Mouse (Mus musculus): ENCODE data around the gene P2rx7.
A peak's percentile ranks its signal among the peaks of the same experiment; 100 is the strongest.

P2rx7 gene

DNA sequence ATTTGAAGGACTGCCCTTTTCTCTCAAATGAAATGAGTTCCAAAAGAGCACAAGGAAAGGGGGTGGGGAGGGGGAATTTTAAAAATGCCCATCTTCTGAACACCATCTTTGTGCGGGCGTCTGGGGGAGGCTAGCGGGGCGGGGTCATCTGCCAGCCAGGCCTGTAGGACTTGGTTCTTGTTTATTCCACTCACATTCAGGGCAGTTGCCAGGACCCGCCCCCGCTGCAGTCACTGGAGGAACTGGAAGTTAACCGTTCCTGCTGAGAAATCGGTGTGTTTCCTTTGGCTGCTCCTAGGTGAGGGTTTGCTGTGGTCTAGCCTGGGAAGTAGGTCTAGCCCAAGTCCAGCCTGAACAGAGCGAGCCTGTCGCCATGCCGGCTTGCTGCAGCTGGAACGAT lies at the start of gene P2rx7:
TSS of gene P2rx7 (plus strand) at position 211 of the 400 bp plus-strand sequence.
- peak; percentile 68 for DNase-seq (ENCODE audit: low read depth, low spot score)

DNA sequence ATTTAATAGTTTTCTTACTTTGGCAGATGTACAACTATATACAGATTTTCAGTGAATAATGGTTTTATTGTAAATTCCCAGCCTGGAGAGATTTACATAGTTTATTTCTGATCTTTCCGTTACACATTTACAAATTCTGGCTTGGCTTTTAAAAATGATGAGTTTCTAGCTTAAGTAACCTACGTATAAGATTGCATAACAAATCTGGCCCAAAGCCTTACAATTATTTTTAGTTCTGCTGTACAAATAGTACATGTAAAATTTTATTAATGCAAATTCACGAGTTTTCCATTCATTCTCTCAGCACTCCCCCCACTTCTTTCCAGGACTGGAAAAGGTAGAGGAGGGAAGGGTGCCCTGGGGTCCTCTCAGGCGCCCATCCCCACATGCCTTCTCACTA lies 48.2 kb upstream of the P2rx7 start:
- DNase-seq (ENCODE audit: low read depth, low spot score) = no peak

DNA sequence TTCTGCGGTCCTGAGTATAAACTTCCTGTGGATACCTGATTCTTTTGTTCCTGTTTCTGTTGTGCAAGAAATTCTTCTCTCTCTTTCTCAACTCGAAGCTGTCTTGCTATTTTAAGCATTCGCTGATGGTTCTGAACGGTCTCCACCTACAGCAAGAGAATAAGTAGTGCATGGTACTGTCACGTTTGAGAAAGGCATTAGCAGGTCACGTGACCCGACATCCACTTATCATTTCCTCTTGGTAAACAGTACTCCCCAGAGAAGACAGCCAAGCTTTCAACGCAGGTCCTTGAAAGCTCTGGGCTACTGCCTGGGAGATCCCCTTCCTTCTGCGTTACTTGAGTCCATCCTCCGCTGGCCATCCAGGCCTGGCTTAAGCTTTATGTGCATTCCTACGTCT lies 41.5 kb upstream of the P2rx7 start:
- no peak for DNase-seq (ENCODE audit: low read depth, low spot score)

DNA sequence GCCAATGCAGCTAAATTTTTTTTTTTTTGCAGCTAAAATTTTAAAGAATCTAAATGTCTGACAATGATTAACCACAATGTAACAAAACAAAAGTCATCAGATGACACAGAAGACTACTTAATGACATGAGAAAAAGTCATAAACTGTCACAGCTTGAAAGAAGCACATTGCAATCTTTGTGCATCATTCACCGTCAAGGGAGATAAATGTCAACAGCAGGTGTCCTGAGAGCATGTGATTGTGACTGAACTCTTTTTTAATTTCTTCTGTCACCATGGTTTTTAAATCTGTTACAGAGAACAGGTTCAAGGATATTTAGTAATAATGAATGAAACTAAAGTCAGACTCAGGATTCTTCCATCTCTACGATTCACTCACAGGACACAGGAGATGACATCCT lies 38.8 kb upstream of the P2rx7 start:
- no peak for DNase-seq (ENCODE audit: low read depth, low spot score)

DNA sequence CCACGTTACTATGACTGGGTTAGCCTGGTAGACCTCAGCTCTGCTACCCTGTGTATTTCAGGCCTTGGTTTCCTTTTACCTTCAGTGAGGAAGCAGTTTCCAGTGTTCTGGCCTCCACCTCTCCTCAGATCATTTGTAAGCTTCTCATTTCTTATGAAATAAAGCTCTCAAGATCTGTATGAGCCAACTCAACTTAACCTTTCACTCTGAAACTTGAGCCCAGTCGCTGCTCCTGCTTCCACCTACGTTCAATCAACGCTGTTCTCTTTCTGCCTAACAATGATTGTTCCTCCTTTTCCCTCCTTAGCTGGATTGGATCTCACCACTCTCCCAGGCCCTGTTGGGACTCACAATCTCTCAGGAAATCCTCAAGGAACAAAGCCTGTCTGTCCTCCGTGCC lies 32.1 kb upstream of the P2rx7 start:
- DNase-seq (ENCODE audit: low read depth, low spot score) = no peak

DNA sequence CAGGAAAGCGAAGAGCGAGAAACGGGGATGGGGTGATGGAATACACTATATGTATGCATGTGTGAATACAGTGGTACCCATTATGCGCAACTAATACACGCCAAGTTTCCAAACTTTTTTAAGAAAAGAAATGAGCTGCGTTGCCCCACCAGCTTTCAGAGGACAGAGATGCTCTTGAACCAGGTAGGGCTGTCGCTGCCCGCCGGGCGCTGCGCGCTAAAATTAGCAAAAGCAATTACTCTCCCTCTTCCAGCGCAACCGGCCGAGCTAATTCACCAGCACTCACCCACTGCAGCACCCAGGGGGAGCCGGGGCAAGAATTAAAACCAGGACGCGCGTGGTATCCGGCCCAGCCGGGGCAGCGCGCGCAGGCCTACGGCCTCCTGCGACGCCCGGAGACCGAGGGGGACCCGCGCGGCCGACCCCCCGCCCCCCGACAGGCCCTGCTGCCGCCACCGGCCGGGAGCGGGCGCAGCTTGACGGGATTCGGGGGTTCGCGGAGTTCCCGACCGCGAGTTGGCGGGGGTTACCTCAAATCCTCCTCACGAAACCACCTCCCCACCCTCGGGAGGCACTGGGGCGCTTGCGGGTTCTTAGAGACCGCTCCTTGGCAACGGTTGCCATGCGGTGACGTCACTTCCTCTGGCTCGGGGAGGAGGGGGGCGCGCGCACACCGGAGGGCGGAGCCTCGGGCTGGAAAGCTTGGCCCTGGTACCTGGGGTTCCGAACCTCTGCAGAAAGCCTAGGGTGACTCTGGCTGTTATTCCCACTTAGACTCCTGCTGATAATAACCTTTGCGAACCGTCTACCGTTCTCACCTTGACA lies 29.6 kb upstream of the P2rx7 start, which contains the start of gene Ift81:
TSS of gene Ift81 (minus strand) at position 611 of the 825 bp plus-strand sequence.
- peak; percentile 96 for DNase-seq (ENCODE audit: low read depth, low spot score)

DNA sequence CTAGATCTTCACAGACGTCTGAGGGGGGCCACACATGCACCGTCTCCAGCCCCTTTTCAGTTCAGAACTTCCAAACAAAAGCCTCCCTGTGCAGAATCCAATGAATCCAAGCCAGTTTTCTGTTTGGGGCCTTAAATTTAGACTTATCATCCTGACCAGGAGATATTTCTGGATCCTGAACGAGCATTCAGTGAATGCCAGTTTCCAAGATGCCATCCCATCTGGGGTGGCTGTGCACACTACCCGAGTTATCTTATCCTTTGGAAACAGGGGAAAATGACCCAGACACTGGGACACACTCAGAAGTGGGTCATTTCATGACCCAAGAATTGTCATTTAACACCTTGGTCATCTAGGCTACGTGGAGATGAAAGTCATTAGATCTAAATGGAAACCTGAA lies 26.0 kb upstream of the P2rx7 start:
- DNase-seq (ENCODE audit: low read depth, low spot score) = no peak

DNA sequence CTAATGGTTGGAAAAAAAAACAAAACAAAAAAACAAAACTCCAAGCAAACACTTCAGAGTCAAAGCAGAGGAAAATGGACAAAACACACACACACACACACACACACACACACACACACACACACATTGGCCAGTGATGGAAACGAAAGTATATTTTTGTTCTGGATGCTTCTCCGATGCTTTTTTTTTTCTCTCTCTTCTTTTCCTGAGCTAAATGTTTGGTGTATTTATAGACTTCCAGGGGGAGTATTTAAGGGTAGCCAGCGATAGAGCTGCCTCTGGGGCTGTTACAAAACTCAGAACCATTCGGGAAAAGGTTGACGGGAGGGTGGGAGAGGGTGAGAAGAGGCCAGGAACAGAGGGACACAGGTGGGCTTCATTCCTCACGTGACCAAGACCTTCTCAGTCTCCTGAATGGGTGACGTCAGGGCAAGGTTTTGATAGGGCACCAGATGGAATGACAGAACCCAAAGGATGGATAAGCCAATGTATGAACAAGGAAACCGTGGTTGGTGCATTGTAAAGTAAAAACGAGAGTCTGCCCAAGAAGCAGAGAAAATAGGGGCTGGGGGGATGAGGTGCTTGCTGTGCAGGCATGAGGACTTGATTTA lies 23.9 kb upstream of the P2rx7 start:
- no peak for DNase-seq (ENCODE audit: low read depth, low spot score)

DNA sequence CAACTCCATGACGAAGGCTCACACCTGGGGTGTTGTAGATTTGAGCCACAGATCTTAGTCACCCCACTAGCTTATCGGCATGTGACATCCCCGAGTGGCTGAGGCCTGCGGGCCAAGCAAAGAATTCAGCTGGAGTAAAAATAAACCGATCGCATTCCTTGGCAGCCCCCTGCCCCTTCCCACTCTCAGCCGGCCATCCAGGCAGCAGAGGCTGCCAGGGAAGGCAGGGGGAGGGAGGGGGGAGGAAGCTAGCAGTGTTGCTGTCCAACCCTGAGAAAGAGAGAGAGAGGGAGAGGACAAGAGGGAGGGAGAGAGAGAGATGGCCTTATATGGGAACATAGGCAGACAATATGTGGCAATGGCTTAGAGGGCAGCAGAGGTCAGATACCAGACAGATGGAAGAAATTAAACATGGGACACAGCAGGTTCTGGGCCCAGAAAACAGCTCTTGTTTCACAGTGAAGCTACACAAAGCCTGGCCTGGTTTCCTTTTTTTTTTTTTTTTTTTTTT lies 22.3 kb upstream of the P2rx7 start:
- DNase-seq (ENCODE audit: low read depth, low spot score) = no peak

DNA sequence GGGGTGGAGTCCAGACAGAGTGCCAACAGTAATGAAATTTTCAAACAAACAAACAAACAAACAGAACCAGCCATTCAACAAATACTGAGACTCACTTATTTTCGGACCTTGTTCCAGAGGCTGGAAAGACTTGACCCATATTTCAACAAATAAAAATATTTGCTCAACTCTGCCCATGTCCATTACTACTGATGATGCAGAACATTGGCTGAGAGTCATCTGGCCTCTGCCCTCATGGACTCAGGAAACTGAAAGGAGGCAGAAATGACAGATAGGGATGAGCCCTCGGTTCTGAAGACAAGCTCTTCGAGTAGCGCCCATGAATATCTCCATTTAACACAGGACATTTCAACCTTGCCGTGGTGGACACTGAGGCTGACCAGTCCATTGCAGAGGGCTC lies 21.2 kb upstream of the P2rx7 start:
- DNase-seq (ENCODE audit: low read depth, low spot score) = no peak

DNA sequence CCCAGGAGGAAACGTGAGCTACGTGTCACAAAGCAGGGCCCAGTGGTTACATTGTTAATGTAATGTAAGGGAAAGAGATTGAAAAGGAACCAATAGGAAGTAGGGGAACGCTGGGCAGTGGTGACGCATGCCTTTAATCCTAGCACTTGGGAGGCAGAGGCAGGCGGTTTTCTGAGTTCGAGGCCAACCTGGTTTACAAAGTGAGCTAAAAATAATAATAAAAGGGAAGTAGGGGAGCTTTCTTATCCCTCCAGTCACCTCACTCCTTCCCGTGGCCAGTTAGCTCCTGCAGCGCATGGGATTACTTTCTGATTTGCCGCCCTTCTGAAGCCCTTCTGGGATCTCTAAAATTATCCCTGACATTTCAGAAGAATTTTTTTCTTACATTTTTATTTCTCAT lies 19.9 kb upstream of the P2rx7 start:
- no peak for DNase-seq (ENCODE audit: low read depth, low spot score)

DNA sequence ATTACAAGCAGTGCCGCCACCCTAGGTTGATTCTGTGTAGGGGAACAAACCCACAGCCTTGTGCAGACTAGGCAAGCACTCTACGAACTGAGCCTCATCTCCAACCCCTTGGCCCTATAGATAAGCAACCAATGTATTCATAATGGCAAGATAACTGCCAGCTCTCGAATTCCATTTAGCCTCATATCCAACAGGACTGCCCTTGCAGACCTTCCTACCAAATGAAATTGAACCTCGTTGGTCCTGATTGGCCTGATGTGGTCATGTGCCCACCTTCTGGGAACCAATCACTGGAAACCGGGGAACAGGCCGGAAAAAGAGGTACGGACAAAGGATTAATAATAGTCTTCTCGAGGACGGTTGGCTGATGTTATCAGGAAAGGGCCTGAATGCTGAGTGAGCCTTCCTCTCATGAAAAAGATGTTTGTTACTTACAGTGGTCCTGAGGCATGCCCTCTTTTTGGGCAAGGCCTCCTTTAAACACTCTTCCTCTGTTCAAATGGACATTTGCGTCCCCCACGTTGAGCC lies 18.7 kb upstream of the P2rx7 start:
- peak; percentile 78 for DNase-seq (ENCODE audit: low read depth, low spot score)

DNA sequence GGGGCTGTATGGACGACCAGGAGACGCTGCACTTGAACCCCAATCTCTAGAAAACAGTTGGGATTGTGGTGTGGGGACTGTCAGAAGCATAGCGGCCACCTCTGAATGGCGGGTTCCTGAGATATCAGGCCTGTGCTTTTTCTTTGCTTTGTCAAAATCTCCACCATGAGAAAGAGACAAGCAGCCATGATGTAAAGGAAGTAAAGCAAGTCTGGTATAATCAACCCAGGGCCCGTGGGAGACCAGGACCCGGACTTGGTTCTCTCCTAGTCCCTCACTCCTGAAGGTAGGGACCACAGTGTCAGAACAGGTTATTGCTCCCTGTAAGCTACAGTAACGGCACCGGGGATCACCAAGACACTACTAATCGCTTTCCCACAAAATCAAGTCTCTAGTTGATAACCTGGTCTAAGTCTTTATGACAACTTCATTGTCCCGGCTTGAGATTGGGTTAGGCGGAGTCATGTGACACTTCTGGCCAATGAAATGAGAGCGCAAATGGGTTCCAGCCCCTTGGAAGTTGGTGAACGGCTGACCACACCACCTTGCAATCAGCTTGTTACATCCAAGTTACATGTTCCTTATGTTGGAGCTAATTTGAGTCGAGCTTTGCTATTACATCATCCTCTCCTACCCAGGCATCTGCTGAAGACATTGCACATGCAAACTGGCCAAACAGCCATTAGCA lies 18.0 kb upstream of the P2rx7 start:
- DNase-seq (ENCODE audit: low read depth, low spot score) = peak; percentile 88

DNA sequence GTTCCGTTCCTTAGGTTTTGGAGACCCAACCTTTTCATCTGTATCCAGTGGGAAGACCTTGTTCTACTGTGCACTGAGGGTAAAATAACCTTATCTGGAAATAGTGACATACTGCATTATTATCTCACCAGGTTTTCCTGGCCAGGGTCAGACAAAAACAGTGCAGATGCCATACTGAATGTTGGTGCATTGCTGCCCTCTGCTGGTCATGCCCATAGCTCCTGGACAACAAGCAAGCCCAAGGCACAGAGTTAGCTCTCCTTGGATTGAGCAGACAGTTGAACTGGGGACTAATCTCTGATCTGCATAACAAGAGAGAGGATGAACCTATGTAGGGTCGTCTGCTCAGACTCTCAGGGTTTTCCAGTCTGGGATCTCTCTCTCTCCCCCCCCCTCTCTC lies 16.5 kb upstream of the P2rx7 start:
- DNase-seq (ENCODE audit: low read depth, low spot score) = peak; percentile 91

DNA sequence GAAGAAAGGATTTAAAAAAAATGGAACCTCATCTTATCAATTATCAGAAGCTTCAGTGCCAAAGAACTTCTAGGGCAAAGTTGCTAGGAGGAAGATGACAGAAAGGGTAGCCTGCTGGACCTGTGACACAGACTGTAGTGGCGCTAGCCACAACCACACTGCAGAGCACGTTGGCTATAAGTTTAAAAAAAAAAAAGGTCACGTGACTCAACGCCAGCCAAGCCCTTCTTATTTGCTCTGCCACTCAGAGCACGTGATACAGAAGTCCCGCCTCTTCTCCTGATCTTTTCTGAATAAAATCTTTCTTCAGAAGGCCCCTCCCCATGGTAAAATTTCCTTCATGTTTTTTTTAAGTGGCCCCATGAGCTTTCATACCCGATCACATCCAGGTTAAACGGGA lies 8.5 kb upstream of the P2rx7 start:
- peak; percentile 36 for DNase-seq (ENCODE audit: low read depth, low spot score)

DNA sequence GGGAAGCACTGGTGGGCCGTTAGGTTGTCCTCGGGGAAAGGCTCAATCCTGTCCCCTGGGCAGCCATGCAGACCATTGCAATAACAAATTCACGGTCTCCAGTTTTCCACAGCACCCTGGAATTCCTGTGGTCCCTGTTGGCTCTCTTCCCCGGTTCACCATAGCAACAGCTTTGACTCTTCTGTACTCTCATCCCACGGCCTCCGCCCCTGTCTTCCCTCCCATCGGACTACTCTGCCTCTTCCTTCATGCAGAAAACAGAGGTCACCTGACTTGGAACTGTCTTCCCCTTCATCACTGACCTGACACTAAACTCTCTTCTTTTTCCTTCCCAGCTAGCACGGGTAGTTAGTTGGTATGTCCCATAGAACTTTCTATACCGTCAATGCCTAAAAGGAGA lies 7.4 kb upstream of the P2rx7 start:
- no peak for DNase-seq (ENCODE audit: low read depth, low spot score)

DNA sequence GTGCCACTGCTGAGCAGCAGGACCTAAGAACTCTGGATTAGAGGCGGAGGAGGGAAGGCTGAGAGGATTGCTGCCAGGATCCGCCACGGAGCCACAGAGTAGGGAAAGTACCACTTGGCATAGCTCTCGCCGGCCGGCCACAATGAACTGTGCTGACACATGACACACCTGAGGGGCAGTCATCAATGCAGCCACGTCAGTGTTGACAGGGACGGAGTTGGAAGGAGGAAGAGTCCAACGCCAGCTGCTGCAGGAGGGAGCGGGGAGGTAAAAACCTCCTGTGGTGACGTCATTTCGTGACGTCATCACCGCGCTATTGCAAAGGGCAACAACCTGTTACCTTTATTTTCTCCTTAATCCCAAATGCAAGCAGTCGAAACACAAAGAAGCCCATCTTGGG lies 6.8 kb upstream of the P2rx7 start:
- peak; percentile 56 for DNase-seq (ENCODE audit: low read depth, low spot score)

DNA sequence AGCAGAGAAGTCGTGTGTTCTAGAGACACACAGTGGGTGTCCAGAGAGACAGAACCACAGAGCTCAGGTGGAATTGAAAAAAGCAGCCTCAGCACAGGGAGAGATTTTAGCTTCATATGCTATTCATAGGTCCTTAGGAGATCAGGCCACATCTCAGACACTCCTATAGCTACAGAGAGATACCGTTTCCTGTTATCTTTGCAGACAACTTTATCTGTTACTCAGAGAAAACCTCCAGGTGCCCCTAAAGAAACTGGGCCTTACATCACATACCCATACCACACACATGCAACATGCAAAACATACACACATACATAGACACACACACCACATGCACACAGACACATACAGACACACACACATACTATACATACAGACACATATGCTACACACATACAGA lies 5.4 kb upstream of the P2rx7 start:
- no peak for DNase-seq (ENCODE audit: low read depth, low spot score)

DNA sequence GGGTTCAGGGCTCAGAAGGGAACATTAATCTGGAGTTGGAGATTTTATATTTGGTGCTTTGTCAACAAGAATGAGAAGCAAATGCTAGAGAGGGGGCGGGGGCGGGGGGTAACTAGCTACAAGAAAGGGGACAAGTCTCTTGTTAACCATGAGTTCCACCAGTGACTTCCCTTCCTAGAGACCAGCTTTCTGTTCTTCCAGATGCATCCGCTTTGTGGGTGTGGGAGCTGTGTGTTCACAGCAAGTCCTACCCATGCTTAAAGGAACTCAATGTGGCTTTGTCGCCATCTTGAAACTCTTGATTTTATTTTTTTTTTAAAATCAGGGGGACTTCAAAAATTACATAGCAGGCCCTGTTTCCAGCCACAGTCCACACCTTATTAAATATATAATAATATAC lies 4.2 kb upstream of the P2rx7 start:
- DNase-seq (ENCODE audit: low read depth, low spot score) = no peak

DNA sequence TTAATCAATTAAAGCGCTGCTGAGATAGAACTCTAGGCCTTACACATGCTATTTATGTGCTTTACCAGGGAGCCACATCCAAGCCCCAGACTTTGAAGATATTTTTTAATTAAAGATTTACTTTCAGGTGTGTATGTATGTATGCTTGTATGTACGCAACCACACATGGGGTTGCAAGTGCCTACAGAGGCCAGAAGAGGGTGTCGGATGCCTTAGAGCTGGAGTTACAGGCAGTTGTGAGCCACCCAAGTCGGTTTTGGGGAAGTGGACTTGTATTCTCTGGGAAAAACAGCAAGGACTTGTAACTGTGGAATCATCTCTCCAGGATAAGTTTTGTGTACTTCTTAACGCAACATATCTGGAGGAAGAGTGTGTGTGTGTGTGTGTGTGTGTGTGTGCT lies 3.7 kb upstream of the P2rx7 start:
- DNase-seq (ENCODE audit: low read depth, low spot score) = peak; percentile 44

DNA sequence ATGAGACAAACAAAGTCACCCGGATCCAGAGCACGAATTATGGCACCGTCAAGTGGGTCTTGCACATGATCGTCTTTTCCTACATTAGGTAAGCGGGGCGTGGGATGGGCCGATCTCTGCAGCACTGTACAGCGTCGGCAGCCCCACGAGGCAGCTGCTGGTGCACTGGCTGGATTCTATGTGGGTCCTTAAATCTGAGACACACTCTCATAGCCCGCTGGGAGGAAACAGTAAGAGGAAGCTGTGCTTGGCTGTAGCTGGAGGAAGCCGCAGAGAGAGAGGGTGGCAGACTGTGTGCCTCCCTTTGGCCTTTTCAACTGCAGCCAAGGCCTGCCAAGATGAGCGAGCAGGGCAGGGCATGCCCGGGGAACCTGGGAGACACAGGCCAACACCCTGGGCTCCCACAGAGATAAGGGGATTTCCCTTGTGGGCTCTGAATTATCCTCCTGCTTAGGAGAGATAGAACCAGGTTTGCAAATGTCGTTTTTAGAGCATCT lies 448 bp downstream of the P2rx7 start:
- peak; percentile 57 for DNase-seq (ENCODE audit: low read depth, low spot score)

DNA sequence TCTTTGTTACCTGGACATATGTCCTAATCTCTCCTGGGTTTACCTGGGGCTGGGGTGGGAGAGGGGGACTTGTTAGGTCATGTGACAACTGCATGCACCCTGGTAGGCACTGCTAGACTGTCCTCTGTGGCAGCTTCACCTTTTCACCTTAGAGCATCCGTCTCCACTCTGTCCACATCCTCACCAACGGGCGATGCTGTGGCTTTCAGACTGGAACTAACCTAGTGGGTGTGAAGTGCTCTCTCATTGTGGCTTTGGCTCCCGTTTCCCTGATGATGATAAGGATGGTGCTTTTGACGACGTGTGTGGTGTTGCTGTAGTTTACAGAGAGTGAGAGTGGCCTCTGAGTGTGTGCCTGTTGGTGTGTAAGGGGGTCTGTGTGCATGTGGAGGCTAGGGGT lies 1.6 kb downstream of the P2rx7 start:
- no peak for DNase-seq (ENCODE audit: low read depth, low spot score)

Measured in R1 (cell line).